Mouse (Mus musculus): Measurements from ENCODE around the gene Kat2a.

Kat2a gene

DNA sequence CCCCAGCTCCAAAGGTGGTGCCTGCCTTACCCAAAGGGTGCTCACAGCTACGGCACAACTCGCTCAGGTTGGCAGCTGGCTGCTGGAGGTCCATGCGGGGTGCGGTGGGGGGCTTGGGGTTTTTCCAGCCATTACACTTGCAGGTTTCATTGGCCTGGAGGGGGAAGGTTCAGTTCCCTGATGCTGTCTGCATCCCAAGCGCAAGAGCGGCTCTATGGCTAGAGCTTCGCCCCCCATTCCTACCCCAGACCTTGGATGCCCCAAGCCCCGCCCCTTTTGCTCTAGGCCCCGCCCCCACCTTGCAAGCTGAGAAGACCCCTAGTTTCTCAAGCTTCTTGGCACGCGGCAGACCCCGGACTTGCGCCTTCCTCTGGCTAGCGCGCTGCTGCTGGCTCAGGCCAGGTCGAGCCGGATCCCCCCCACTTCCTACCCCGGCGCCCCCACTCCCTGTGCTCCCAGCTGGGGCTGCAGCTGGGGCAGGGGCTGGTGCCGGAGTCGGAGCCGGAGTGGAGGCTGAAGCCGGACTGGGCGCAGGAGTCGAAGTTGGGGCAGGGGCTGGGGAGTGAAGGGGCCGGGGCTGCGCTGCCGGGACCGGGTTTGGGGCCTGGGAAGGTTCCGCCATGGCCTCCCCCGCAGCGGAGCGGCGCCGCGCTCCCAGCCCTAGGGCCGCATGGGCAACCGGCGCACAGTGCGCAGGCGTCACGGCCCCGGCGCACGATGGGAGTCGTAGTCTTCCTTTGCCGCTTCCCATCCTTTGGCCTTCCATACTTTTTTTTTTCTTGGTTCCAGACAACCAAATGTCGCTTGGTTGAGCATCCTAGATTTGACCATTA is at the start of gene Kat2a:
TSS of gene Kat2a (minus strand) at position 683 of the 833 bp plus-strand sequence.
- DNase-seq (ENCODE audit: low read depth, low spot score): peak; percentile 83

DNA sequence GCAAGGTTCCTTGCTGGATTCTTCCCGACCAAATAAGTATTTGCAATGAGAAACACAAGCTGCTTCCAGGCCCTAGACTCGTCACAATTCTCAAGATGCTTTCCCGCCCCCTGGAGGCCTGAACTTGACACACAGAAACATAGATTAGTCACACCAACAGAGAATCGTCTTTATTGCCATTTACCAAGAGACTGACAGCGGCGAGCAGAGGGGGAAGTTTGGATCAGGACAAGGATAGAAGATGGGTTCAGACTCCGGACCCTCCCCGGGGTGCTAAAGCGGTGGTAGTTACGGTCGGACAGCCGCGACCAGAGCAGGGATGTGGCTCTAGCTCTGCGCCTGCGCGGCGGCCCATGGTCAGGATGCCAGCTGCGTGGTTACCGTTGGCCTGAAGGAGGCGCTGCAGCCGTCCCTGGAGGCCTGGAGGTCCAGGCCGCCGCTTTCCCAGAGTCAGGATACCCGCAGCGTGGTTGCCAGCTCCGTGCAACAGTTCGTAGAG is 49.3 kb upstream of the Kat2a start:
- DNase-seq (ENCODE audit: low read depth, low spot score): peak; percentile 66

DNA sequence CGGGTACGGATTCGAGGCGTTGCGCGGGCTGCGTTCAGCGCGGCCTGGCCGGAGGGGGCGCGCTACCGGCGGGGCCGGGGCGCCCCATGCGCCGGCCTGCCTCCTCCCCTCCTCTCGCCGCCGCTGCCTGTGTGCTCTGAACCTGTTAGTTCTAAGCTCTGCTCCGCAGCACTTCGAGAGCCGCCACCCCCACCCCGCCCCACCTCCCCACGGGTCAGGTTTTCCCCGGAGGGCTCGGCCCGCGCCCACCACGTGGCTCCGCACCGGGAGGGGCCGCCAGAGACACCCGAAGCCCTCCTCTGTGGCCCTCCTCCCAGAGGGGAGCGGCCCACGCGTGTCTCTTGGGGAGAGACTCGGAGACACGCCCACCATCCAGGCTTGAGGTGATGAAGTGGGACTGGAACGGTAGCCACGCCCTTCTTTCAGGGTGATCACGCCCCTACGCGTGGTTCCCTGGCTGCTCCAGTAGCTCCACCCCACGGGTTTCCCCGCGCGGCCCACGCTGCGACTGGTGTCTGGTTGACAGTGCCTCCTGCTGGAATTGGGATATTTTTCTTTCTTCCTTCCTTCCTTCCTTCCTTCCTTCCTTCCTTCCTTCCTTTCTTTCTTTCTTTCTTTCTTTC is 47.5 kb upstream of the Kat2a start, which contains the start of gene Kcnh4:
TSS of gene Kcnh4 (minus strand) at position 332 of the 623 bp plus-strand sequence.
- DNase-seq (ENCODE audit: low read depth, low spot score): no peak

DNA sequence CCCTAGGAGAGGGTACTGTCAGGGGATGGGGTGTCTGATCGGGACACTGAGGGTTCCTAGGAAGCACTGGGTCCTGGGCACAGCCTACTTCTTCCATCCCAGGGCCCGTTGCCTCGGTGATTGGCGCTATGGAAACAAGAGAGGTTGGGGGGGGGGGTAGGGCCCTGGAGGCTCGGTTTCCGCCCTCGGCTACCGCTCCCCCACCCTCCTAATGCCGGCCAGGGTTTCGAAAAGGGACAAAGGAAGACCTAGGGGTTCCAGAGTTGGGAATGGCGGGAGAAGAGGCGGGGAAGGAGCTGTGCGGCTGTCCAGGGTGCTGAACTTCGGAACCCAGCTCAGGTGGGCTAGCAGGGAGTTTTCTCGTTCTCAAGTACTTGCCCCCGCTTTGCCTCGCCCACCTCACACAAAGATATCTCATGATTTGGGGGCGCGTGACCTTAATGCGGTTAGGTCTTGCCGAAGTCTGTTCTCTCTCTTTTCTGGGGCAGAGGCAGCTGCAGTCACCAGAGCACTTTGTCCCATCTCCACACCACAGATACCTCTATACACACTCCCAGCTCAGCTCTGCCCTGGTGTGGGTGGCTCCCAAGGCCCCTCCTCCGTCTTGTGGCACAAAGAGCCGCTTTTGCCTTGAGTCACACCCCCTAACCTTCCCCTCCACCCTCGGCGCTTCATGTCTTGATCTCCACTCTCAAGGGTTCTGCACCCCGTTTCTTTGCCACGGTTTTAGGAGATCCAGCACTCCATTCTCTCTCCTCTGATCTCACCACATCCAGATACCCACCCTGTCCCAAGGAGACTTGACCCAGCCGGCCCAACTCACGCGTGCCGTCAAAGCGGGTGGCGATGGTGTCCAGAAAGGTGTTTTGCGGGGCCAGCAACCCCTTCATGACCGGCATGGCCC is 46.7 kb upstream of the Kat2a start:
- peak; percentile 57 for DNase-seq (ENCODE audit: low read depth, low spot score)

DNA sequence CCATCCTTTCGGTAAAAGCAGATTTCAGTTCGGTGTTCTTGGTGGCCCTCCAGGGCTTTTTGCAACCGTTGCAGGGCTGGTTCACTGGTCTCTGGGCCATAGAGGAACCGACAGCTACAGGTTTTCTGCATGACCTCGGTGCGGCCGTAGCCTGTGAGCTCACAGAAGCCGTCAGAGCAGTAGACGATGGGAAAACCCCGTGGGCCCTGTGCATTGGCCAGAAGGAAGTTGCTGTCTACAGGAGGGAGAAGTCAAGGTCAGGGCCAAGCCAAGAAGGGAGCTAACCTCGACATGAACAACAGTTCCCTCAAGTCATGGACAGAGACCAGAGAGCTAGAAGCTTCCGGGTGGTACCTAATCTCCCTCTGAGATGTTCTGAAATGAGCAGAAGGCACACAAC is 45.3 kb upstream of the Kat2a start:
- DNase-seq (ENCODE audit: low read depth, low spot score): no peak

GRCm38 (mm10) chr11:100756476-100756875 is 44.2 kb upstream of the Kat2a start:
- no peak for DNase-seq (ENCODE audit: low read depth, low spot score)

GRCm38 (mm10) chr11:100754693-100755057 is 42.4 kb upstream of the Kat2a start:
- no peak for DNase-seq (ENCODE audit: low read depth, low spot score)

DNA sequence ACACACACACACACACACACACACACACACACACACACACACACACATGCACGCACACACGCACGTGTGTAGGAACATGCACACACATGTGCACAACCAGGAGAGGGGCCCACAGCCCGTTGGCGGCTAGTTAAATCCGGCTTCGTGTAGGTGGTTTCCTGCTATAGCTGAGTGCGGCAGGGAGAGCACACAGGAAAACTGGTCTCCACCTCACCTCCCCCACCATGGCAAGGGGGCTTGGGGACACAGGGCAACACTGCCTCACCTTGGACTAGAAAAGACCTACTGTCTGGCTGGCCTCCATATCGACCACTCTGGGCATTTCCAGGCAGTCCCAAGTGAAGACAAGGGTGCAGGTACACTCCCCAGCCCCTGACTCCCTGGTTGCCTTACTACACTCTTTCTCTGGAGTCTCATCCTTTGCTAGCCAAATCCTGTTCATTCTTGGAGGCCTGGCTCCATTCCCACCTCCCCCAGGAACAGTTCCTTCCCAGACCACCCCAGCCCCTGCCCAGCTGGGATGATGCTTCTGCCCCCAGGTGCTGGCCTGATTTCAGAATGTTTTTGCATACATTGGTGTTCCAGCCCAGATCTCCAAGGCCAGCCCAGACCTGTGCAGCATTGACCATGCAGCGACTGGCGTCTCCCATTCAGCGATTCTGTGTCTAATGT is 41.9 kb upstream of the Kat2a start:
- DNase-seq (ENCODE audit: low read depth, low spot score): no peak

DNA sequence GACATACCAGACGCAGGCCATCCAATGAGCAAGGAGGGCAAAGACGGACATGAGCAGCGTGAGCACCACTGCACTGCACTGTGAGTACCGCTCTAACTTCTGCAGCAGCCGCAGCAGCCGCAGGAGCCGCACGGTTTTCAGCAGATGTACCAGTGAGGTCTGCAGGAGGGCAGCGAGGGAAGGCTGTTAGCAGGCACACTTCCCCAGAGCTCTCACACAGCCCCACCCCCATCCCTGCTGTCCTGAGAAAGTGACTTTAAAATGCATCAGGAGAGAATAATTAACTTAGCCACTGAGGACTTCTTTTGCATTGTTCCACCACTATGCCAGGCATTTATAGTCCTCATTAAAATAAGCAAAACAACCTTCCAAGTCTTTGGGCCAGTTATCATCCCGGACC is 40.0 kb upstream of the Kat2a start:
- no peak for DNase-seq (ENCODE audit: low read depth, low spot score)

DNA sequence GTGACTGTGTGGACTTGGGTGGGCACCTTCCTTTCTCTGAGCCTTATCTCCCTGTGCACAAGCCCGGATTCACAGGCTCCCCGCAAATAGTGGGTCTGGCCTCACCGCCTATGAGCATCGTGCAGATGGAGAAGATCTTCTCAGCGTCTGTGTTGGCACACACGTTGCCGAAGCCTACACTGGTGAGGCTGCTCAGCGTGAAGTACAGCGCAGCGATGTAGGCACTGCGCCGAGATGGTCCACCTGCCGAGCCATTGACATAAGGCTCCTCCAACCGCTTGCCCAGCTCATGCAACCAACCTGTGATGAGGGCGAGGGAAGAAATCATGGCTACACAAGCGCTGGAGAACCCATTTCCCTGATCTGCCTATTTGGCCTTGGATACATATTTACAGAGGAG is 37.9 kb upstream of the Kat2a start:
- no peak for DNase-seq (ENCODE audit: low read depth, low spot score)

- no peak for DNase-seq (ENCODE audit: low read depth, low spot score)
Observed at GRCm38 (mm10) chr11:100749469-100749868, 37.2 kb upstream of the Kat2a start.

DNA sequence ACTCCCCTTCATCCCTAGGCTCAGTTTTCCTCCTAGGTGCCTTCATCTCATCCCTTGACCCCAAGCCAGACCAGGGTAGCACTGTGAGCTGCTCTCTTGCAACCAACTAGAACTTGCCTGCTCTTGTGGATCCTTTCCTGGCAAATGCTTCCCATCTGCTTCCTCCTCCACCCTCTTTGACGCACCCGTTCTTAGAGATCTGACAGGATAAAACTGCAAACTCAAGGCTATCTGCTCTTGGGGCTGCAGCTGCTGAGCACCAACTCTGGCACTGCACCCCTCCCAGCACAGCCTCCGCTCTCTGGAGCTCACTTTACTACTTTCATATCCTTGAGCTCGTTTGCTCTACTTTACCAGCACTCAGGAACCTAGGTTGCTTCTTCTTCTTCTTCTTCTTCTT is 36.4 kb upstream of the Kat2a start:
- DNase-seq (ENCODE audit: low read depth, low spot score): no peak

DNA sequence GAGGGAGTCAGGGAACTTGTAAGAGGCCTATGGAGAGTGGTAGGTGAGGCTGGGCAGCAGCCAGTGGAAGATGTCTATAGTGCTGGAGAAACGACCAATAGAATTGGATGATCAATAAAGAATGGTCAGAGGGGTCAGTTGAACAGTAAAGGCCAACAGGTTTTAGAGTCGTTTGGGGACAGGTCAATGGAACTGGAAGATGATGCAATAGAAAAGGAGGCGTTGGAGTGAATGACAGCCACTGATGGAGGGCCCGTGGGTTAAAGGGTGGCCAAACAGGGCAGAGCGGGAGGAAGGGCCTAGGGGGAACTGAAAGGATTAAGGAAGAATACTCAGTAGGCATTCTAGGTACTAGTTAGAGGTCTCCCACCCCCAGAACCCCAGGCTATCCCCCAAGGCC is 34.8 kb upstream of the Kat2a start:
- DNase-seq (ENCODE audit: low read depth, low spot score): no peak

DNA sequence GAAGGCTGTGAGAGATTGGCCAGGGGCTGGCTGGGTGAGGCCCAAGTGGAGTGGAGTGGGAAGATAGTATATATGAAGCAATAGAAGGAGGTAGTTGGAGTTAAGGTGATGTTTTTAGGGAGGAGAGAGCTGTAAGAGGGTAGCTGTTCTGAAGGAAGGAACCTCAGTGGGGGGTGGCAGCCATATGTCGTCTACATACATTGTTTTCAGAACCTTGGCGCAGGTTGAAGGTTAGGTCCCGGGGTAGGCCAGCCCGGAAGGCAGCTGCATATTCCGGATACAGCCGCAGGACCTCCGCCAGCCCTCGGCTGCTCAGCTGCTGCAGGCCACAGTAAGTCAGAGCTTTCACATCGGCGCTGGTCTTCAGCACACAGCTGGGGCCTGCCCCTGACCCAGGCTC is 34.3 kb upstream of the Kat2a start:
- DNase-seq (ENCODE audit: low read depth, low spot score): no peak

DNA sequence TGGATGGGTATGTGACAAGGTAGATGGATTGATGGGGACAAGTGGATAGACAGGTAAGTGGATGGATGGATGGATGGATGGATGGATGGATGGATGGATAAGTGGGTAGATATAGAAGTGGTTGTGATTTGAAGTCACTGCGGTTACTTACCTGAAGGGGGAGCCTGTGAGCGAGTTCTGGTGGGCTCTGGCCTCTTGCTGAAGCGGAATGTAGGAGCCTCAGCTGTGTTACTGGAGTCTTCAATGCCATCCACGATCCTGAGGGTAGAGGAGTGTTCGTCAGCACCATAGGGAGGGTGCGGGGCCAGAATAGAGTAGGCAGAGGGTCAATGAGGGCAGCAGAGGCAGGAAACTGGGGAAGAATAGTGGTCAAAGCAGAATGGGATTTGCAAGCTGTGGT is 32.8 kb upstream of the Kat2a start:
- DNase-seq (ENCODE audit: low read depth, low spot score): peak; percentile 41

GRCm38 (mm10) chr11:100741348-100741747 is 29.1 kb upstream of the Kat2a start:
- DNase-seq (ENCODE audit: low read depth, low spot score): no peak

- no peak for DNase-seq (ENCODE audit: low read depth, low spot score)
Observed at GRCm38 (mm10) chr11:100738749-100739148, 26.5 kb upstream of the Kat2a start.

GRCm38 (mm10) chr11:100738066-100738604 is 25.9 kb upstream of the Kat2a start, which contains the start of gene Rab5c:
Gene Rab5c (minus strand): TSS chr11:100738215.
- DNase-seq (ENCODE audit: low read depth, low spot score): peak; percentile 98

DNA sequence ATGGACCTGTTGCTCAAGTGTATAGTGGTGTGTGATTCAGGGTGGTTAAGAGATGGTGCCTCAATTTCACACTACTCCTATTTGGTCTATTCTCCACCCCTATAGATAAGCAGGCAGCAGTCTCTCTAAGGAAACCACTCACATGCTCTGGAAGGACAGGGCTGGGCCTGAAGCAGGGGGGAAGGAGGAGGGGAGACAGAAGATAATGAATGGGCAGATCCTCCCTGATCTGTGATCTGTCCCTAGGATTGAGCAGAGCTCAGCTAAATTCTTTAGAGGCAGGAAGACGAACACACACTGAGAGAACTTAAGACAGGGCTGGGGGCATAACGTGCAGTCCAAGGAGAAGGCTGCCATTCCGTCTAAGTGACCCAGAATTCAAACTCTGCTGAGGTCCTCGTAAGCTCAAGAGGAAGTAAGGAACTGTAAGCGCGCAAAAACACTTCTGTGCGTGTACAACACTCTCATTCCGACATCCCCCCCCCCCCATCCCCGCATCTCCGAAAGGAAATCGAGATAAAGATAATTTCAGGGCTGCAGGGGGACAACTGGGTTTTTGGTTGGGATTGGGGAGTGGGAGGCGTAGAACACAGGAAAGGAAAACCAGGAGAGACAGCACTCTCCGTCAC is 25.0 kb upstream of the Kat2a start:
- no peak for DNase-seq (ENCODE audit: low read depth, low spot score)

GRCm38 (mm10) chr11:100736746-100737080 is 24.4 kb upstream of the Kat2a start:
- DNase-seq (ENCODE audit: low read depth, low spot score): no peak

All from embryo, embryonic 11.5 days (tissue).